Mouse (Mus musculus): ENCODE data around the gene Gm10300. TPM values are rescaled to one million over a fixed set of nuclear protein-coding genes. Genes with fewer than 3 reads are reported as not detected.

Gm10300 gene
- total RNA-seq (2021) = under 1 TPM in 1 of 2 experiments, not detected in 1; 0.17 TPM

DNA sequence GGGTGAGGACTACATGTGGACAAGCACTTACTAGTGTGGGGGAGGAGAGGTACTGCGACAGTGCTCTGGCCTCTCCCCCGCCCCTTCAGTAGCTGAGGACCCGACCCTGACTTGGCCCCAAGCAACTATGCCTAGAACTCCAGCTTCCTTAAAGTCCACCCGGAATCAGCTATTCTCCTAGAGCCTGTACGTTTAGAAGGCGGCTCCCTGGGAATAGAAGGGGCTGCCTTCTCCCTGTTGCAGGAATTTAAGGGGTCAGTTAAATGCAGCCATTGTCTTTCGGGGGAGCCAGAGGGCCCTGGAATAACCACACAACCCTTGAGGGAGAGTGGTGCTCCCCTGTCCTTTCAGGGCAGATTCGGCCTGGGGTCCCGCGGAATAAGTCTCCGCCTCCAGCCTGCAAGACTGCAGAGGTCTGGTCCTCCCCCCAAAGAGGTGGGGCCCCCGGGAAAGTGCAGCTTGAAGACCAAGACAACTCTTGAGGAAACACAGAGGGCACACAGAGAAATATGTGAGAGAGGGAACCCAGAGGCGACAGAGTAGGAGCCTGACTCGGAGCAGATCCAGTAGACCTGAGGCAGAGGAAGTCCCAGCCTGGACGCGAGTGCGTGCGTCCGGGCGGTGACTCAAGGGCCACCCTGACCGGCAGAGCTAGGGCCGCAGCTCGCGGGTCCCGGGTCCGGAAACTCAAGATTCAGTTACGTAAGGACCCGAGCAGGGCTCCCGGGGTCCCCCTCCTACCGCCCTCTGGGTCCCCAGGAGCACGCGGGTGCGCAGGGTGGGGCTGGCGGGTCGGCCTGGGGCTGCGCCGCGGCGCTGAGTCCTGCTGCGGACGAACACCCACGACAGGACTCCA is at the start of gene Gm10300:
TSS of gene Gm10300 (plus strand) at position 621 of the 856 bp plus-strand sequence.
- peak; percentile 49 for DNase-seq (ENCODE audit: low spot score)
- intact Hi-C loops (cut with DNase I) = loop anchor here (2.0 kb wide), 1 partner anchor 26 kb away; no protein-coding TSS in a partner anchor

GRCm38 (mm10) chr4:132025264-132025663 is 49.2 kb upstream of the Gm10300 start:
- no peak for DNase-seq (ENCODE audit: low spot score)
- intact Hi-C loops (cut with DNase I) = no loop called here

- intact Hi-C loops (cut with DNase I) = no loop called here
- DNase-seq (ENCODE audit: low spot score) = no peak
Observed at GRCm38 (mm10) chr4:132025738-132026527, 48.6 kb upstream of the Gm10300 start.

- no peak for DNase-seq (ENCODE audit: low spot score)
- intact Hi-C loops (cut with DNase I) = no loop called here
Observed at GRCm38 (mm10) chr4:132027167-132027566, 47.3 kb upstream of the Gm10300 start.

GRCm38 (mm10) chr4:132027806-132028205 is 46.7 kb upstream of the Gm10300 start:
- intact Hi-C loops (cut with DNase I) = no loop called here
- no peak for DNase-seq (ENCODE audit: low spot score)

DNA sequence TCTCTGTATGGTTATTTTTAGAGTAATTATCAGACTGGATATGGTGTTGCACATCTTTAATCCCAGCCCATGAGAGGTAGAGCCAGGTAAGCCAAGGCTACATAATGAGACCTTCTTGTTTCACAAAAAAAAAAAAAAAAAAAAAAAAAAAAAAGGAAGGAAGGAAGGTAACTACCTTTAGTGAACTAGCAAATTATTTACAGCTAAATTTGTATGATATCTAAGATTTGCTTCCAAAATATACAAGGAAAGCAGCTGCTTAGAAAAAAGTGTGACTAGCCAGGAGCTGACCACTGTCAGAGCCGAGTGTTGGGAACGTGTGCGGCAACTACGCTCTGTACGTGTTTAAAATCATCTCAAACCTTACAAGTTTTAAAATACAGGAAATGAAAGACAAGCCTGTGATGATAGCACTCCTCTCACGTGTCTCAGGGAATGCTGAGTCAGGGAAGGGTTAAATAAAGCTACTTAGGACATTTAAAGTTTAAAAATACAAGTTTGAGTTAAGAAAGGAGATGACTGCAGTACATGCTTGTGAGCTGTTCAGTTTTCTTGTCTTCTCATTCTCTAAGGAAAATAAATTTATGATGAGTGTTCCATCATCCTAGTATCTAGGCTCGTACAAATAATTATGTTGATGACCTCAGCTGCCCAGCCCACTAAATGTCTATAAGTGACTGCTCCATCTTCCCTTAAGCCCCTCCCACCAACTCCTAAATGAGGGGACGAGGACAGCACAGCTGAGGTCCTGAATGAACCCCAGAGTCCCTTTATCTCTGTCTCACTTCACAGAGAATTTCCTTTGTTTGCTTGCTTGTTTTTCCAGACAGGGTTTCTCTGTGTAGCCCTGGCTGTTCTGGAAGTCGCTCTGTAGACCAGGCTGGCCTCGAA is 44.4 kb upstream of the Gm10300 start:
- intact Hi-C loops (cut with DNase I) = loop anchor here (5.0 kb wide), 1 partner anchor 47 kb away; the partner anchor contains the start of gene Epb41
- DNase-seq (ENCODE audit: low spot score) = no peak

GRCm38 (mm10) chr4:132033183-132033582 is 41.3 kb upstream of the Gm10300 start:
- intact Hi-C loops (cut with DNase I) = loop anchor here (5.0 kb wide), 1 partner anchor 44 kb away; the partner anchor contains the start of gene Epb41
- DNase-seq (ENCODE audit: low spot score) = no peak

- intact Hi-C loops (cut with DNase I) = loop anchor here (5.0 kb wide), 1 partner anchor 43 kb away; the partner anchor contains the start of gene Epb41
- DNase-seq (ENCODE audit: low spot score) = no peak
Observed at GRCm38 (mm10) chr4:132034242-132034641, 40.3 kb upstream of the Gm10300 start.

- no peak for DNase-seq (ENCODE audit: low spot score)
- intact Hi-C loops (cut with DNase I) = no loop called here
Observed at GRCm38 (mm10) chr4:132037137-132037536, 37.4 kb upstream of the Gm10300 start.

DNA sequence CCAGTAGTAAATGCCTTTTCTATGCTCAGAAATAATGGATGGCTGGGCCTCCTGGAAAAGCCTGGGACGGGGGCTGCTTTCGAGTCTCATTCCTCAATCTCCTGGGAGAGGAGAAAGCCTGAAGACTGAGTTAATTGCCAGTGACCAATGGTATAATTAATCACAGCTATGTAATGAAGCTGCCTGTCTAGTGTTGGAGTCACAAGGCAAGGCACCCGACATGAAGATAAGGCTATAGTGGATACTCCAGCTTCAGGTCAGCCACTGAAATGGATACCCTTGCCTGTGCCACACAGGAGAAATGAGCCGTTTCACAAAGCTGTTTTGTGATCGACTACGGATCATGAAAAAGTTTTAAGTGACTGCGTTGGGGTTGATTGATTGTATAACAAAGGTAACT is 36.5 kb upstream of the Gm10300 start:
- intact Hi-C loops (cut with DNase I) = no loop called here

DNA sequence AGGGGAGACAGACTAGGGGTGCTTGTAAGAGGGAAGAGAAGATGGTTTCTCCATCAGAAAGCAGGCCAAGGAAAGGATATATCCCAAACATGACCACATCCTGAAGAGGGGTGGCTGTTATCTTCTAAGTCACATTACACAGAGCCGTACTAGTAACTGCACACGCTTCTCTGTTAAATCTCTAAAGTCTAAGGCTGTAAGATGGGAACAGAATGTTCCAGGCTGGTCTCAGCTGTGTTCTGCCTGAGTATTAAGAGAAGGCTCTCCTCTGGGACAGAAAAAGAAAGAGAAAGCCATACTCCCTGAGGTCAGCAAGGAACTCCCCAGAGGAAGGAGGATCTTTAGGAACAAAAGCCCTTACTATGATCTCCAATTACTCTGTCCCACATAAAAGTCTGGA is 35.7 kb upstream of the Gm10300 start:
- intact Hi-C loops (cut with DNase I) = no loop called here
- DNase-seq (ENCODE audit: low spot score) = peak; percentile 10

More for the DNA sequence above, 36.5 kb upstream of the Gm10300 start:
- DNase-seq (ENCODE audit: low spot score) = no peak

DNA sequence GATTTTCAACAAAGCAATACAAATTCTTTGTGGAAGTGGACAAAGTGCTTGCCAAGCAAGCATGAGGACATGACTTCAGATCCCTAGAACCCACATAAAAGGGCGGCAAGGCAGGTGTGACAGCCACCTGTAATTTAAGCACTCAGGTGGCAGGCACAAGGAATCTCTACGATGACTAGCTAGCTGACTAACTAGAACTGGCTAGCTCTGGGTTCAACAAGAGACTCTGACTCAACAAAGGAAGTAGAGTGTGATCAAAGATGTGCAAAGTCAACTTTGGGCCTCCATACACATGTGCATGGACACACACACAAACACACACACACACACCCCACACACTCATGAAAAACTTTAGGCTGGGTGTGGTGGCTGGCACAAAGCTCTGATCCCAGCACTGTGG is 35.0 kb upstream of the Gm10300 start:
- intact Hi-C loops (cut with DNase I) = no loop called here
- DNase-seq (ENCODE audit: low spot score) = no peak

GRCm38 (mm10) chr4:132039975-132040645 is 34.4 kb upstream of the Gm10300 start:
- intact Hi-C loops (cut with DNase I) = no loop called here
- DNase-seq (ENCODE audit: low spot score) = no peak

- intact Hi-C loops (cut with DNase I) = no loop called here
Observed at GRCm38 (mm10) chr4:132041471-132042332, 32.8 kb upstream of the Gm10300 start.

DNA sequence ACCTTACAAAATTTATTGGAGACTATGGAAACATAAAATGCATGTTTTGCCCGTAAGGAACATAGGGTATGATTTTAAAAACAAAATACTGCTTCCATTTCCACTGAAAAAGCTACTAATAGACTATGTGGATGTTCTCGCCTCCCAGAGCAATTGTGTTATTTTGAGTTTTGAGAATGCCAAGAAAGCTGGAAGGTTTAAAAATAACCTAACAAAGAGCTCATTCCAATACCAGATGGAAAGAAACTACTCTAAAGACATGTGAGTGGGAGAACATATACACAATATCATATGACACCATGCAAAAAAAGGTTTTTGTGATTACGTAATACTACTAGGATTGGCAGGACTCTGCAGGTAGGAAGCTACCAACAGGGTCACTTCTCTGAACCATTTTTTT is 30.8 kb upstream of the Gm10300 start:
- intact Hi-C loops (cut with DNase I) = no loop called here

More at GRCm38 (mm10) chr4:132041471-132042332, 32.8 kb upstream of the Gm10300 start:
- no peak for DNase-seq (ENCODE audit: low spot score)

GRCm38 (mm10) chr4:132048011-132048991 is 26.2 kb upstream of the Gm10300 start:
- DNase-seq (ENCODE audit: low spot score) = peak; percentile 14
- intact Hi-C loops (cut with DNase I) = loop anchor here (2.0 kb wide), 1 partner anchor 26 kb away; the partner anchor contains the start of genes Epb41 and Gm10300

More for the DNA sequence above, 30.8 kb upstream of the Gm10300 start:
- DNase-seq (ENCODE audit: low spot score) = no peak

DNA sequence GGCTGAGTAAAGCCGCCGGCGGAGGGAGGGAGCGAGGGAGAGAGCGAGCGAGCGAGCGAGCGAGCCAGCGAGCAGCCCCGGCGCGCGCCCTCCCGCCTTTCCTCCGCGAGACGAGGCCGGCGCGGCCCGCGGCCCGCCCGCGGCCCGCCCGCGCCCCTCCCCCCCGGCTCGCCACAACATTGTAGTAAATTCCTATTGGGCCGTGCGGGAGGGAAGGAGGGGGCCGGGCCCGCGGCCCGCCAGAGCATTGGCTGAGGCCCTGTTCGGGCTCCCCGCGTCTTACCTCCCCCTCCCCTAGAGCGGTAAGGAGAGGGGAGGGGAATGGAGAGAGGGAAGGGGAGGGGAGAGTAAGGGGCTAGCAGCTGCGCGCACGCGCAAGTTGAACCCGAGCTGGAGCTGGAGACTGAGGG is 25.5 kb upstream of the Gm10300 start:
- intact Hi-C loops (cut with DNase I) = loop anchor here (2.0 kb wide), 1 partner anchor 26 kb away; the partner anchor contains the start of genes Epb41 and Gm10300
- peak; percentile 82 for DNase-seq (ENCODE audit: low spot score)
